Mouse (Mus musculus) fat pad, adult 2 months (tissue): ENCODE results near the gene Vmn1r15.

Source experiments
- DNase-seq: peaks from one replicate; pipeline ENCODE4 v3.0.0-alpha.2; 2011; ENCODE audit warnings: low read depth, low spot score; ENCODE audit errors: extremely low read depth

The Vmn1r15 gene

GRCm38 (mm10) chr6:57257652-57258051 is at the start of gene Vmn1r15:
TSS of gene Vmn1r15 (plus strand) at chr6:57257952.
- no peak for DNase-seq

DNA sequence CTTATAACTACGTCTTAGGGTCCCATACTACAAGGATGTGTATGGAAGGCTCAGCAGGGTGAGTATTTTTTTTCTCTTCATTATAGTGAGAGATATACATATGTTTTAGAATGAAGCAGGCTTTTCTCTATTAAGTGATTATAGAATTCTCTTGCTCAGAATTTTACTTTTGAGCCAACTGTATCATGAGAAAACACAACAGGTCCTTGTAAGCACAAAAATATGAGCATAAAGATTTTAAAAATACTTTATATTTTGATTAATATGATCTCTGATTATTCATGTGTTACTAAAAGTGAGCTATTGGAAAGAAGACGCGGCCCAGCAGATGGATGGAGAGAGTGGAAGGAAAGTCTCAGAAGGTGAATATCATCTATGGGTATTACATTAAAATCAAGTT is 26.4 kb upstream of the Vmn1r15 start, which contains the start of gene Vmn1r14:
TSS of gene Vmn1r14 (plus strand) at position 301 of the 400 bp plus-strand sequence.
- DNase-seq = no peak

DNA sequence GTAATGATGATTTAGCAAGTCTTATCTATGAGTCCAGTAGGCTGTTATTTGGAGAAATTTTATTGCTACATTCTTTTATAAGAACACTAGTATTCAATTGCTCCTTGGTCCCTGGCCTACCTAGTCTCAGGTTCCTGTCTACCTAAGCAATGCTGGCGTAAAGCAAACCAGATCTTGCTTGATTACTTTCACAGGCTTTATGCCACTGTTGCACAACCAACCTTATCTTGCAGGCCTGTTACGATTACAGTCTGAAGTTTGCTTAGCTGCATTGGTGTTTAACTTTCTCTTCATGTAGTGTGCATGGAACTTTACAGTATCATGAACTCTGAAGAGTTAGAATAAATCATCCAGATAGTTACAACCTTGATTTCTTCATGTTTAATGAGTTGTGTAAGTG is 3.2 kb downstream of the Vmn1r15 start:
- no peak for DNase-seq

DNA sequence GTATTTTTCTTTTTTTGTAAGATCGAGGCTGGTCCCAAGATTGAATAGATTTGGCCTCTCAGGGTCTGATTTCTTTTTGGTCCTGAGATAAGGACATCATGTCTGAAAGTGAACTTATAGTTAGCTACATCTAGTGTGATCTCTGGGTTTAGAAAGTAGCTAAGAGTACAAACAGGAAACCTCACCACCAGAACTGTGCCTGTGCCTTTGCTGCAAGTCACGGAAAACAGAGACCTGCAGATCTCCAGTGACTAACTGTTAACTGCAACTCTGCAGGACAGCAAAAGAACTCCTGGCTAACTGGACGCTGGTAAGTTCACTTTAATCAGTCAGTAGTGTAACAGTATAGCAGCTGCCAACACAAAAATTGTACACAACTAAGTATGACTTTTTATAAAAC is 14.1 kb downstream of the Vmn1r15 start:
- DNase-seq = no peak

- no peak for DNase-seq
Observed at GRCm38 (mm10) chr6:57272517-57272916, 14.8 kb downstream of the Vmn1r15 start.

DNA sequence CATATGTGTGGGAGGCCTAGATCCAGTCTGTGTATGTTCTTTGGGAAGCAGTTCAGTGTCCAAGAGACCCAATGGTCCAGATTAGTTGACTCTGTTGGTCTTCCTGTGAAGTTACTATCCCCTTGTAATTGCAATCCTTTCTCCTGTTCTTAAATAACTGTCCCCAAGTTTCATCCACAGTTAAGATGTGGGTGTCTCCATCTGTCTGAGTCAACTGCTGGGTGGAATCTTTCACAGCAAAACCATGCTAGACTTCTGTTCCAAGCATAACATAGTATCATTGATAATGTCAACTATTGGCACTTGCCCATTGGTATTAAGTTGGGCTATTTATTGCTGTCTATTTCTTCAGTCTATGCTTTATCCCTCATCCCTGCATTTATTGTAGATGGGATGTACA is 21.2 kb downstream of the Vmn1r15 start:
- DNase-seq = no peak
